Mouse (Mus musculus): ENCODE data around the gene Lrp6. TPM values are rescaled to one million over a fixed set of nuclear protein-coding genes. Genes with fewer than 3 reads are reported as not detected.

Lrp6 gene
- polyA plus RNA-seq, 2 experiments = 6.2 to 6.9 TPM

- no peak overlapping the region for H3K4me2 ChIP-seq (ENCODE audit: low read depth)
- H3K4me3 ChIP-seq (ENCODE audit: insufficient read depth in 1 of 2, low read depth in 2 of 2, low read length in 2 of 2) = no peak overlapping the region
- H3K27ac ChIP-seq = no peak overlapping the region
- H3K36me3 ChIP-seq (replicated peaks; ENCODE audit: control insufficient read depth, insufficient read depth, low read depth) = no peaks in the 10 kb centered on the region
- DNase-seq (ENCODE audit: low read depth in 3 of 3, low spot score in 3 of 3) (no peak), ATAC-seq (ENCODE audit: insufficient read depth) (no peak)
- no peak overlapping the region for H3K9ac ChIP-seq (replicated peaks)
- peaks cover 0 to 6% of the 10 kb centered on the region in 2 experiments; a peak in 2 of 4 replicates for H3K4me1 ChIP-seq (replicated peaks; ENCODE audit: control insufficient read depth in 2 of 2, insufficient read depth in 2 of 2, low read length in 1 of 2)
- no peak for TF ChIP-seq EP300 (IDR thresholded peaks at IDR 0.05; ENCODE audit: low read depth)
- no peak for TF ChIP-seq CTCF (IDR thresholded peaks at IDR 0.05; ENCODE audit: low read depth)
- no peaks in the 10 kb centered on the region for H3K9me3 ChIP-seq (ENCODE audit: control insufficient read depth, low read length)
- WGBS (ENCODE audit: insufficient replicate concordance) = 69% methylated on average over 3 of the region's 3 CpGs
- H3K27me3 ChIP-seq (ENCODE audit: control insufficient read depth, insufficient read depth, low read length) = no peaks in the 10 kb centered on the region
Observed at GRCm38 (mm10) chr6:134433281-134433680, 133.5 kb downstream of the Lrp6 start.

- H3K27ac ChIP-seq = no peak overlapping the region
- no peak for DNase-seq (ENCODE audit: low read depth in 3 of 3, low spot score in 3 of 3)
- H3K4me1 ChIP-seq (replicated peaks; ENCODE audit: control insufficient read depth in 2 of 2, insufficient read depth in 2 of 2, low read length in 1 of 2) = peaks cover 0 to 2% of the 10 kb centered on the region in 2 experiments; a peak in 2 of 4 replicates
- ATAC-seq (ENCODE audit: insufficient read depth) = no peak
- H3K9me3 ChIP-seq (ENCODE audit: control insufficient read depth, low read length) = no peaks in the 10 kb centered on the region
- TF ChIP-seq EP300 (IDR thresholded peaks at IDR 0.05; ENCODE audit: low read depth) = no peak
- TF ChIP-seq CTCF (IDR thresholded peaks at IDR 0.05; ENCODE audit: low read depth) = no peak
- 46% methylated on average over 4 of the region's 4 CpGs for WGBS (ENCODE audit: insufficient replicate concordance)
- H3K4me3 ChIP-seq (ENCODE audit: insufficient read depth in 1 of 2, low read depth in 2 of 2, low read length in 2 of 2) = no peak overlapping the region
- no peak overlapping the region for H3K9ac ChIP-seq (replicated peaks)
- no peaks in the 10 kb centered on the region for H3K27me3 ChIP-seq (ENCODE audit: control insufficient read depth, insufficient read depth, low read length)
- no peaks in the 10 kb centered on the region for H3K36me3 ChIP-seq (replicated peaks; ENCODE audit: control insufficient read depth, insufficient read depth, low read depth)
- no peak overlapping the region for H3K4me2 ChIP-seq (ENCODE audit: low read depth)
Observed at GRCm38 (mm10) chr6:134431583-134431982, 135.2 kb downstream of the Lrp6 start.

- no peak for DNase-seq (ENCODE audit: low read depth in 3 of 3, low spot score in 3 of 3)
Observed at GRCm38 (mm10) chr6:134430161-134430799, 136.5 kb downstream of the Lrp6 start.

GRCm38 (mm10) chr6:134428455-134428854, 138.3 kb downstream of the Lrp6 start:
- TF ChIP-seq CTCF (IDR thresholded peaks at IDR 0.05; ENCODE audit: low read depth) (no peak), EP300 (IDR thresholded peaks at IDR 0.05; ENCODE audit: low read depth) (no peak)
- Histone ChIP-seq H3K9me3 (ENCODE audit: control insufficient read depth, low read length) (no peaks in the 10 kb centered on the region), H3K4me1 (replicated peaks; ENCODE audit: control insufficient read depth in 2 of 2, insufficient read depth in 2 of 2, low read length in 1 of 2) (peaks cover 0 to 2% of the 10 kb centered on the region in 2 experiments; a peak in 2 of 4 replicates), H3K9ac (replicated peaks) (no peak overlapping the region), H3K27ac (no peak overlapping the region), H3K36me3 (replicated peaks; ENCODE audit: control insufficient read depth, insufficient read depth, low read depth) (no peaks in the 10 kb centered on the region), H3K27me3 (ENCODE audit: control insufficient read depth, insufficient read depth, low read length) (no peaks in the 10 kb centered on the region), H3K4me3 (ENCODE audit: insufficient read depth in 1 of 2, low read depth in 2 of 2, low read length in 2 of 2) (no peak overlapping the region), H3K4me2 (ENCODE audit: low read depth) (no peak overlapping the region)
- whole genome bisulfite sequencing (ENCODE audit: insufficient replicate concordance) = 65% methylated on average over 5 of the region's 5 CpGs
- ATAC-seq (ENCODE audit: insufficient read depth) = no peak
- DNase-seq (ENCODE audit: low read depth in 3 of 3, low spot score in 3 of 3) = no peak

More at GRCm38 (mm10) chr6:134430161-134430799, 136.5 kb downstream of the Lrp6 start:
- H3K4me2 ChIP-seq (ENCODE audit: low read depth) = no peak overlapping the region
- WGBS (ENCODE audit: insufficient replicate concordance) = 61% methylated on average over 9 of the region's 9 CpGs
- no peaks in the 10 kb centered on the region for H3K9me3 ChIP-seq (ENCODE audit: control insufficient read depth, low read length)
- peaks cover 0 to 2% of the 10 kb centered on the region in 2 experiments; a peak in 2 of 4 replicates for H3K4me1 ChIP-seq (replicated peaks; ENCODE audit: control insufficient read depth in 2 of 2, insufficient read depth in 2 of 2, low read length in 1 of 2)
- no peak overlapping the region for H3K4me3 ChIP-seq (ENCODE audit: insufficient read depth in 1 of 2, low read depth in 2 of 2, low read length in 2 of 2)
- ATAC-seq (ENCODE audit: insufficient read depth) = no peak
- TF ChIP-seq EP300 (IDR thresholded peaks at IDR 0.05; ENCODE audit: low read depth) (no peak), CTCF (IDR thresholded peaks at IDR 0.05; ENCODE audit: low read depth) (0 out of 2 replicates have a peak, but pooled peaks have one; percentile 12)
- H3K36me3 ChIP-seq (replicated peaks; ENCODE audit: control insufficient read depth, insufficient read depth, low read depth) = no peaks in the 10 kb centered on the region
- no peak overlapping the region for H3K9ac ChIP-seq (replicated peaks)
- H3K27me3 ChIP-seq (ENCODE audit: control insufficient read depth, insufficient read depth, low read length) = no peaks in the 10 kb centered on the region
- no peak overlapping the region for H3K27ac ChIP-seq

GRCm38 (mm10) chr6:134427165-134427564, 139.6 kb downstream of the Lrp6 start:
- no peaks in the 10 kb centered on the region; a peak in 1 of 4 replicates for H3K4me1 ChIP-seq (replicated peaks; ENCODE audit: control insufficient read depth in 2 of 2, insufficient read depth in 2 of 2, low read length in 1 of 2)
- no peaks in the 10 kb centered on the region for H3K9me3 ChIP-seq (ENCODE audit: control insufficient read depth, low read length)
- TF ChIP-seq CTCF (IDR thresholded peaks at IDR 0.05; ENCODE audit: low read depth) = peak; percentile 18; the same call in 1 of the 2 replicates
- TF ChIP-seq EP300 (IDR thresholded peaks at IDR 0.05; ENCODE audit: low read depth) = no peak
- H3K4me3 ChIP-seq (ENCODE audit: insufficient read depth in 1 of 2, low read depth in 2 of 2, low read length in 2 of 2) = no peak overlapping the region
- H3K27me3 ChIP-seq (ENCODE audit: control insufficient read depth, insufficient read depth, low read length) = no peaks in the 10 kb centered on the region
- H3K9ac ChIP-seq (replicated peaks) = no peak overlapping the region
- no peaks in the 10 kb centered on the region for H3K36me3 ChIP-seq (replicated peaks; ENCODE audit: control insufficient read depth, insufficient read depth, low read depth)
- no peak overlapping the region for H3K4me2 ChIP-seq (ENCODE audit: low read depth)
- 64% methylated on average over 3 of the region's 3 CpGs for WGBS (ENCODE audit: insufficient replicate concordance)
- DNase-seq (ENCODE audit: low read depth in 3 of 3, low spot score in 3 of 3) = no peak
- no peak for ATAC-seq (ENCODE audit: insufficient read depth)
- no peak overlapping the region for H3K27ac ChIP-seq
